Mouse (Mus musculus) yolk sac, embryonic 10.5 days (tissue): ENCODE measurements around the gene Nfkbie.

Experiments
- DNase-seq: peaks from one replicate; pipeline ENCODE4 v3.0.0-alpha.2; 2017; ENCODE audit warnings: low spot score

The Nfkbie gene

DNA sequence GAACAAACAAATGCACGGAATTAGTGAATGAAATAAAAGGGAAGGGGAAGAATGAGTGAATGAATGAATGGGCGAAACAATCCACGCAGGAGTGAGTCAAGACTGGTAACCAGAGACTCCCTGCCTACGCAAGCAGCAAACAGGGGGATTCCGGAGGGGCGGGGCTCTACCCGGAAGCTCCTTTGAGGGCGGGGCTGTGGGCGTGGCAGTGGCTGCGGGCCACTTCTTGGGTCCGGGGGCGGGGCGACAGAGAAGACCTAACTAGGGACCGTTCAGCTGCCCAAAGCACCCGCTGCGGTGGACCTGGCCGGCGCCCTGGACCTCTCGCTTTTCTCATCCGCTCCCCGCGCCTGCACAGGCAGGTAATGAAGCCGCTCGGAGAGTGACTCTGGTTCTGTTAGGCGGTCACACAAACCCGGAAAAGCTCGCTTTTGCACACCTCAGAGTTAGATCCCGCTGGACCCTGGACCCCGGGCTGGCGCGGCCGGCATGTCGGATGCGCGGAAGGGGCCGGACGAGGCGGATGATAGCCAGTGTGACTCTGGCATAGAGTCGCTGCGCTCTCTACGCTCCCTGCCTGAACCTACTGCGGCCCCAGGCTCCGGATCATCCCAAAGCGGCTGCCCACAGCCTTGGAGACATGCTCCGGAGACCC is at the start of gene Nfkbie:
TSS of gene Nfkbie (plus strand) at position 252 of the 655 bp plus-strand sequence.
- DNase-seq = peak; percentile 95

DNA sequence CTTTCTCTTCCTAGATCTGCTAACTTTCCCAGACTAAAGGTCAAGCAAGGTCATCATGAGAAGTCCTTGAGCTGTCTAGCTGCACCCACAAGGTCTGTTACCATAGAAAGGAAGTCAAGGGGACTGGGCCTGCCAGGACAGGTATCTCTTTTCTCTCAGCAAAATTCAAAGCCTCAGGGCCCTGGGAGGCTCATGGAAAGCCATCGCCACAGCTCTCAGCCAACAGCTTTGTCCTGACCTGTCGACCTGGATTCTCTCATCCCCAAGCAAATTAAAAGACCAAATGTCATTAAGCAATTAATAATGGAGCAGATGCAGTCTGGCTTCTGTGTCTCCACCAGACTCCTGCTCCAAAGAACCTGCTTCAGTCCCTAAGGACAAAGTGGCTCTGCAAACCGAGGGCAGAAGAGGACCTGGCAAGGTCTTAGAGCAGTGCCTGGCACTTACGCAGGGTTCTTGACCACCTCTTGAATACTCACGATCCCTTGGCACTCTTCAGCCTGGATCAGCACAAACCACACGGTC is 49.5 kb upstream of the Nfkbie start:
- DNase-seq = no peak

- DNase-seq = peak; percentile 95
These were observed 48.8 kb upstream of the Nfkbie start, which contains the start of gene Aars2 for GRCm38 (mm10) chr17:45506700-45507189. Gene Aars2, plus strand, starts transcription at chr17:45506841.

DNA sequence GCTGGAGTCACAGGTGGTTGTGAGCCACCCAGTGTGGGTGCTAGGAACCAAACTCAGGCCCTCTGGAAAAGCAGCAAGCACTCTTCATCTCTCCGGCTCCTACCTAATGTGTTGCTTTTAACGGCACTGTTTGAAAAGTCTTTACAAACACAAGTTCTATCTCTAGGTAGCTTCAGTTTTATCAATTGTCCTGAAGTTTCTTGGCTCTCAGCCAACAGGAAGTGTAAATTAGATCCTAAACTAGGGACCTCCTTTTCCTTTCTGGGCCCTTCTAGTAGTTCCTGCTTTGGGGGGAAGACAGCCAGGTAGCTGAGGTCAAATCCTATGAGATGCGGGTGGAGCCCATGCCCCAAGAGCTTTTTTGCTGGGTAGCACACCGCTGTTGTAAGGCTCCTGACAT is 44.6 kb upstream of the Nfkbie start:
- no peak for DNase-seq

- DNase-seq = no peak
These were observed 43.7 kb upstream of the Nfkbie start for GRCm38 (mm10) chr17:45511757-45512156.

DNA sequence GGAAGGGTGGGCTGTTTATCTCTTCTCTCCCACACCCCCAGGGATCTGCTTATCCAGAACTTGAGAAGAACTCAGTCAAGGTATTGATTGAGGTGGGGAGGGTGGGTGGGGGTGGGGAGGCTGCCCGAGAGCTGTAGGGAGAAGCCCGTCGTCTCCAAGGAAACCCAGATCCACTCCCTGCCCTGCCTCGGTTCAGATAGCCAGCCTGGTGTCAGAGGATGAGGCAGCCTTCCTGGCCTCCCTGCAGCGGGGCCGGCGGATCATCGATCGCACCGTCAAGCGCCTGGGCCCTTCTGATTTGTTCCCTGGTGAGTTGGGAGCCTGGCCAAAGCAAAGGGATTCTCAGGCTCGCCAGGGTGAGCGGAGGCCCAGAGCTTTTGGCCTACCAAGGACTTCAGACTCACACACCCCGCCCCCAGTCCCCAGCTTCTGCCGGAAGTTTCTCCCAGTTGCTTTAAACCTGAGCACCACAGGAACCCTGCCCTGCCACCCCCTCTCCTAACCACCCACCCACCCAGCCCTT is 40.2 kb upstream of the Nfkbie start:
- DNase-seq = no peak

- no peak for DNase-seq
These were observed 39.7 kb upstream of the Nfkbie start for GRCm38 (mm10) chr17:45515806-45516205.

GRCm38 (mm10) chr17:45516488-45516887 is 39.0 kb upstream of the Nfkbie start:
- DNase-seq = peak; percentile 50

DNA sequence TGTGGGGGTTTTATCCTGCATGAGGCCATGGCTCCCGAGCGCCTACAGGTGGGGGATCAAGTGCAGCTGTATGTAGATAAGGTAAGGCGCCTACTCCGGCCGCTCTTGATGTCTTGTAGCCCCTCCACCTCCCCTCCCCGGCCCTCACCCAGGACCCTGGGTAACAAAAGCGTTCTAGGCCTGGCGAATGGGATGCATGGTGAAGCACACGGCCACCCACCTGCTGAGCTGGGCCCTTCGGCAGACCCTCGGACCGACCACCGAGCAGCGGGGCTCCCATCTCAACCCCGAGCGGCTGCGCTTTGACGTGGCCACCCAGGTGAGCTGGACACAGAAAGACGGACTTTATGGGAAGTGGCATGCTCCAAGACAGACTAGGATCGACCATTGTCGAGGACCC is 38.4 kb upstream of the Nfkbie start:
- no peak for DNase-seq

- DNase-seq = no peak
These were observed 37.8 kb upstream of the Nfkbie start for GRCm38 (mm10) chr17:45517549-45518215.

GRCm38 (mm10) chr17:45518766-45519475 is 36.6 kb upstream of the Nfkbie start:
- DNase-seq = no peak

DNA sequence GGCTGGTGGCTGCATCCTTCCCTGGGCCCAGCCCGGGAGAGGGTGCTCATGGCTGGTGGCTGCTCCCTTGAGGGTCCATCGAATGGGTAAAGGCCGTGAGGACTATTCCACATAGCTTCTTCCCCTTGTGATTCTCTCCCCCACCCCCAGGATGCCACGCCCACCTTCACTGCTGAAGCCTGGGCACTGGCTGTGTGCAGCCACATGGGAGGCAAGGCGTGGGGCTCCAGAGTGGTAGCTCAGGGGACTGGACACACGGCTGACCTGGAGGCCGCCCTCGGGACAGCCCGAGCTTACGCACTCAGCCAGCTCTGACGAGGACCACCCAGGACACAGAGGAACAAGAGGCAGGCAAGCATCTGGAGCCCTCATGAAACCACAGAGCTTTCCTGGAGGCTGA is 35.4 kb upstream of the Nfkbie start:
- DNase-seq = no peak

- DNase-seq = peak; percentile 42
These were observed 32.2 kb upstream of the Nfkbie start, which contains the start of gene Tcte1 for GRCm38 (mm10) chr17:45523263-45523662. Gene Tcte1, plus strand, starts transcription at chr17:45523434.

- no peak for DNase-seq
These were observed 30.5 kb upstream of the Nfkbie start for GRCm38 (mm10) chr17:45524961-45525360.

GRCm38 (mm10) chr17:45526571-45526970 is 28.9 kb upstream of the Nfkbie start:
- DNase-seq = no peak

DNA sequence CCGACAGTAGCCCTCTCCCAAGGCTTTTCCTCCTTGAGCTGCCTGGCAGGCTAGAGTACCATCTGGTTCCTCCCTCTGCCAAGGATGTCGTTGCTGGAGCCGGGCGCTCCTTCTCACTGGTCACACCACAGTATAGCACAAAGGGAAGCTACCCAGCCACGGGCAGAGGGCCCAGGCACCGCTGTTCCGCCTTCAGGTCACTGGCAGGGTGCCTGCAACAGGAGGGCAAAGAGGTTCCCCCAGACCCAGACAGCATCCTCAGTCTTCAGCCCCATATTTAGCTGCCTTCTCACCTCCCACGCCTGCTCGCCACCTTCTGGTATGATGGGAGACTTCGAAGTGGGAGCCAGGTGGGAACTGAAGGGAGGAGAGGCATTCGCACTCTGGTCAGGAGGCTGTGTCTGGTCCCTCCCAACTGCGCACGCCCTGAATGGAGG is 25.1 kb upstream of the Nfkbie start:
- no peak for DNase-seq

GRCm38 (mm10) chr17:45532896-45533295 is 22.6 kb upstream of the Nfkbie start:
- no peak for DNase-seq

DNA sequence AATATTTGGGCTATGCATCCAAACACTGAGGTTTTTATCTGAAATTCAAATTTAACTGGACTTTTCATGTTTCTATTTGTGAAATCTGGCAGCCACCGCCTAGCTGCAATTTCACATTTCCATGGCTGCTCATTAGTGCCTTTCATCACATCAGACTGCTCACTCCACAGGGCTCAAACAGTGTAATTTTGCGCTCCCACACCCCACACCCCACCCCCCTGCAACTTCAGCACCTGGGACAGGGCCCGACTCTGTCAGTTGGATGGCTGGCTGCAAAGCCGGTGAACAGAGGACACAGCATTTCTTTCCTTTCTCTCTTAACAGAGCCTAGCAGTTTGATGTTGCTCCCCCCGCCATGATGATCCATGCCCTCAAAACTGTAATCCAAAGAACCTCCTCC is 19.2 kb upstream of the Nfkbie start:
- no peak for DNase-seq

DNA sequence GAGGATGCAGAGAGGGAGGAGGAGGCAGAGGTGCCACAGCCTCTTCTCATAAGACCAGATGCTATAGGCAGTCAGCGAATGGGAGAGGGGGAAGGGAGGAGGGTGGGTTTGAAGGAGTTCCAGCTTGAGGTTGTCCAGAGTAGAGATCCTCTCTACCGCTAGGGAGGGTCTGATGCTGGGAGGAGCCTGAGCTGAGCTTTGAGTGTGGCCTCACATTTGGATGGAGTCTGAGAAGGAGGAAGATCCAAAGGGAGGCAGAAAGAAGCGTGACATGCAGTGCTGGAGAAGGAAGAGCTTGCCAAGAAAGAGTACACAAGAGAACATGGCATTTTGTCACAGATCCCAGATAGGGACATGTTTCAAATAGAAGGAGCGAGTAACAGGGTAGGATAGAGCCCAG is 17.1 kb upstream of the Nfkbie start:
- no peak for DNase-seq

DNA sequence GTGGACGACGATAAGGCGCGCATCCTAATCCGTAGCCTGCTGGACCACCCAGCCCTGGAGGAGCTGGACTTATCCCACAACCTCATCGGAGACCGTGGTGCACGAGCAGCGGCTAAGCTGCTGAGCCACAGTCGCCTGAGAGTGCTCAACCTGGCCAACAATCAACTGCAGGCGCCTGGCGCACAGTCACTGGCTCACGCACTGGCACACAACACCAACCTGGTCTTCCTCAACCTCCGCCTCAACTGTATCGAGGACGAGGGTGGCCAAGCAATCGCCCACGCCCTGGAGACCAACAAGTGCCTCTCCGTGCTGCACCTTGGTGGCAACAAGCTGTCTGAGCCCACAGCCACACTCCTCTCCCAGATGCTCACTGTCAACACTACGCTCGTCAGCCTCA is 15.8 kb upstream of the Nfkbie start:
- DNase-seq = no peak

DNA sequence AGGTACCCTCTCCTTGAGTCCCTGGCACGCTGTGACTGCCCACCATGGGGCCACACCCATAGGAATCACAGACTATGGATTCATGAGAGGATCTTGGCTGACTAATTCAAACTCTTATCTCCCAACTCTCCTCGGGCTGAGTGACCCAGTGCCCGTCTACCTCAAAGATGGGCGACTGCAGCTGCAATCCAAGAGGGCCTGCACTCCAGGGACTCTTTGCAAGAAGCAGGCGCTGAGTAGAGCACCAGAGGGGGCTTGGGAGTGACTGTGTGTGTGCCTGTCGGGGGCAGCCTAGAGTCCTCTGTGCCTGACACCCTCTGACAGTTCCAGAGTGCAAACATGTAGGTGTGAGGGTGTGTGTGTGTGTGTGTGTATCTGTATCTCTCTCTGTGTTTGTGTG is 13.4 kb upstream of the Nfkbie start:
- no peak for DNase-seq

DNA sequence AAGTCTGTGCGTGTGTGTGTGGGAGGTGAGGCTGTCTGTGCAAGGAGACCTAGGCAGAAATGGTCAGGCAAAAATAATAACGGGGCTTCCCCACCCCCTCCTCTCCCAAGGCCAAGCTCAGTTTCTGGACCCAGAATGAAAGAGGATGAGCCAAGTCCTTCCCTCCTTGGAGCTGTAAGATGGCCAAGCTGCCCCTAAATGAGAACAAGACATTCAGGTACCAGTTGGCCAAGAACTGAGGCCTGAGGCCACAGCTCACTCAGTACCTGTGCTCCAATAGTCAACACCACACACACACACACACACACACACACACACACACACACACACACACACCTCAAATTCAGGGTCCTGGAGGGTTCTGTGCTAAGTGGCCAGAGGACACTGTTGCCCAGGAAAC is 12.8 kb upstream of the Nfkbie start:
- DNase-seq = no peak
